Comparison of ENCODE assay signal across 9 mouse cellular contexts in genomic region chr1:119054468-119054867, GRCm38 (mm10). TPM values are rescaled to one million over a fixed set of nuclear protein-coding genes. Genes with fewer than 3 reads are reported as not detected.
DNase-seq lines count a peak whose midpoint lies in the region; ATAC-seq and TF ChIP-seq lines count a peak whose summit lies in the region.
"Had no signal": no experiment of that assay in that cellular context is flagged by ENCODE, and none has a peak within 500 bp of the region (broad histone marks: within the 10 kb centered on the region; RNA-seq: fewer than 3 reads in every experiment).

No protein-coding gene starts in this region.

- no peak overlapping the region for H3K4me3 ChIP-seq in ES-Bruce4 (ENCODE audit: low read depth, low read length)
- peak overlapping the region; percentile 49; the same call in 1 of the 2 replicates for H3K4me3 ChIP-seq in hindbrain, embryonic 13.5 days
- no peak overlapping the region for H3K4me3 ChIP-seq in midbrain, embryonic 12.5 days

- no peak for ATAC-seq in hindbrain, embryonic 13.5 days (ENCODE audit: low FRiP score)
- ATAC-seq in midbrain, embryonic 12.5 days (ENCODE audit: low FRiP score, low read depth): no peak
- ATAC-seq in megakaryocyte-erythroid progenitor cell, adult 5-6 weeks (replicated peaks; ENCODE audit: low FRiP score, low TSS enrichment, poor library complexity, severe bottlenecking): no peak
- no peak for ATAC-seq in megakaryocyte, adult 5-6 weeks (ENCODE audit: poor library complexity, severe bottlenecking)

- peak overlapping the region; percentile 78 for H3K9ac ChIP-seq in ES-Bruce4 (ENCODE audit: low read depth, poor library complexity, severe bottlenecking)
- H3K9ac ChIP-seq in hindbrain, embryonic 13.5 days: no peak overlapping the region
- no peak overlapping the region for H3K9ac ChIP-seq in midbrain, embryonic 12.5 days (replicated peaks)

- peak overlapping the region; percentile 91 for H3K4me2 ChIP-seq in hindbrain, embryonic 13.5 days
- peak overlapping the region; percentile 94 for H3K4me2 ChIP-seq in midbrain, embryonic 12.5 days (replicated peaks)

- no peaks in the 10 kb centered on the region for H3K36me3 ChIP-seq in ES-Bruce4 (ENCODE audit: control insufficient read depth, insufficient read depth, low read length, poor library complexity, severe bottlenecking)
- H3K36me3 ChIP-seq in hindbrain, embryonic 13.5 days: no peaks in the 10 kb centered on the region
- H3K36me3 ChIP-seq in midbrain, embryonic 12.5 days: no peaks in the 10 kb centered on the region

- peak; percentile 28 for DNase-seq in brain, embryonic 14.5 days (ENCODE audit: low read depth)
- DNase-seq in thymus, postnatal 14 days: no peak
- DNase-seq: cerebellum, postnatal 36 days; kidney, adult 18-20 months had no signal

- H3K27me3 ChIP-seq in ES-Bruce4 (ENCODE audit: control insufficient read depth, insufficient read depth, low read length, poor library complexity, severe bottlenecking): no peaks in the 10 kb centered on the region
- peaks cover 55% of the 10 kb centered on the region for H3K27me3 ChIP-seq in hindbrain, embryonic 13.5 days
- H3K27me3 ChIP-seq in midbrain, embryonic 12.5 days: peaks cover 36% of the 10 kb centered on the region

- TF ChIP-seq EP300 in ES-Bruce4 (IDR thresholded peaks at IDR 0.05; ENCODE audit: insufficient read depth, low read depth, low read length): no peak

- H3K27ac ChIP-seq in ES-Bruce4 (ENCODE audit: insufficient read depth, low read length): no peak overlapping the region
- no peak overlapping the region for H3K27ac ChIP-seq in hindbrain, embryonic 13.5 days
- H3K27ac ChIP-seq in midbrain, embryonic 12.5 days (replicated peaks): no peak overlapping the region

- H3K9me3 ChIP-seq in ES-Bruce4 (replicated peaks; ENCODE audit: control insufficient read depth, insufficient read depth, low read length, poor library complexity, severe bottlenecking): no peaks in the 10 kb centered on the region
- H3K9me3 ChIP-seq in hindbrain, embryonic 13.5 days: no peaks in the 10 kb centered on the region
- H3K9me3 ChIP-seq in midbrain, embryonic 12.5 days: no peaks in the 10 kb centered on the region

- no peaks in the 10 kb centered on the region for H3K4me1 ChIP-seq in ES-Bruce4 (ENCODE audit: control insufficient read depth, insufficient read depth, low read length)
- peaks cover 48% of the 10 kb centered on the region for H3K4me1 ChIP-seq in hindbrain, embryonic 13.5 days (replicated peaks)
- peaks cover 37% of the 10 kb centered on the region for H3K4me1 ChIP-seq in midbrain, embryonic 12.5 days

- no peak for TF ChIP-seq POLR2A in ES-Bruce4 (IDR thresholded peaks at IDR 0.05; ENCODE audit: insufficient read depth, low read length)
- TF ChIP-seq POLR2A in brain, embryonic 14.5 days (IDR thresholded peaks at IDR 0.05; ENCODE audit: borderline replicate concordance, extremely low read depth, insufficient read depth, insufficient read length, poor library complexity, severe bottlenecking): no peak

- no peak for TF ChIP-seq CTCF in ES-Bruce4 (IDR thresholded peaks at IDR 0.05; ENCODE audit: low read depth, low read length)
- TF ChIP-seq CTCF in brain, embryonic 14.5 days (IDR thresholded peaks at IDR 0.05; ENCODE audit: borderline replicate concordance, extremely low read depth, insufficient read depth, insufficient read length): no peak

- 12% methylated on average over 6 of the region's 6 CpGs for WGBS in hindbrain, embryonic 13.5 days
- 12% methylated on average over 6 of the region's 6 CpGs for WGBS in midbrain, embryonic 12.5 days

RNA-seq across cellular contexts. Expression of gene Gli2, which starts 1.0 kb away (rescaled TPM):
- 8.7 and 10.9 TPM in 2 replicates for polyA plus RNA-seq in ES-Bruce4 (2011; ENCODE audit: insufficient read depth, insufficient read length, low read depth, missing spikeins)
- 6.4 and 8.3 TPM in 2 replicates for polyA plus RNA-seq in brain, embryonic 14.5 days (2012; rRNA removed)
- 1.7 and 2.1 TPM in 2 replicates for polyA plus RNA-seq in hindbrain, embryonic 13.5 days (2015; fragmentation: Nextera tagmentation; extraction: Ambion mirVana)
- 8.6 and 9.6 TPM in 2 replicates for polyA plus RNA-seq in midbrain, embryonic 12.5 days (2016; fragmentation: Nextera tagmentation; extraction: Ambion mirVana)
- not detected in 2 replicates for total RNA-seq in megakaryocyte-erythroid progenitor cell, adult 5-6 weeks (2014; fragmentation: Nextera tagmentation)
- not detected in 2 replicates for total RNA-seq in megakaryocyte-erythroid progenitor cell, adult 5-6 weeks (2017)
- not detected in 2 replicates for total RNA-seq in megakaryocyte, adult 5-6 weeks (2015)
- total RNA-seq in megakaryocyte, adult 5-6 weeks (2017): not detected in 2 replicates
